Mouse (Mus musculus) neural tube, embryonic 13.5 days (tissue): ENCODE results near the gene Pan3. TPM values are rescaled to one million over a fixed set of nuclear protein-coding genes. Genes with fewer than 3 reads are reported as not detected.
"Not testable (repeated sequence)": the region's sequence is repeated elsewhere in the genome, so short reads cannot be mapped to it uniquely, and the experiment has no call there.

Experiments used
- ATAC-seq: fragments of 200-750 bp; cut with Nextera tagmentation; 2 replicates; pipeline ENCODE4 v1.8.0; 2017; ENCODE audit warnings: low read depth, mild to moderate bottlenecking, moderate TSS enrichment, moderate library complexity
- H3K27ac ChIP-seq: fragments of 300-500 bp; sonication (generic); replicated peaks from 2 replicates; pipeline ENCODE4 v1.5.1; 2015; ENCODE audit warnings: moderate library complexity, mild to moderate bottlenecking, inconsistent platforms
- H3K27me3 ChIP-seq: fragments of 300-500 bp; sonication (generic); 2 replicates; pipeline ENCODE4 v1.6.1; 2015; ENCODE audit warnings: mild to moderate bottlenecking, inconsistent platforms
- H3K36me3 ChIP-seq: fragments of 300-500 bp; sonication (generic); 2 replicates; pipeline ENCODE4 v1.6.1; 2015; ENCODE audit warnings: mild to moderate bottlenecking, inconsistent platforms
- H3K4me1 ChIP-seq: fragments of 300-500 bp; sonication (generic); replicated peaks from 2 replicates; pipeline ENCODE4 v1.6.1; 2015; ENCODE audit warnings: inconsistent platforms
- H3K4me2 ChIP-seq: fragments of 300-500 bp; sonication (generic); 2 replicates; pipeline ENCODE4 v1.6.1; 2015; ENCODE audit warnings: inconsistent platforms, mild to moderate bottlenecking, moderate library complexity
- H3K4me3 ChIP-seq: fragments of 300-500 bp; sonication (generic); 2 replicates; pipeline ENCODE4 v1.5.1; 2015; ENCODE audit warnings: mild to moderate bottlenecking, inconsistent platforms
- H3K9ac ChIP-seq: fragments of 300-500 bp; sonication (generic); 2 replicates; pipeline ENCODE4 v1.6.1; 2015; ENCODE audit warnings: moderate library complexity, mild to moderate bottlenecking, inconsistent platforms
- H3K9me3 ChIP-seq: fragments of 300-500 bp; sonication (generic); 2 replicates; pipeline ENCODE4 v1.6.1; 2016; ENCODE audit warnings: inconsistent platforms
- WGBS: fragments of 180-500 bp; shearing (Covaris S2); methylation state at CpG from one replicate; pipeline ENCODE4 v1.1.7; 2015; 5-methylcytosine and 5-hydroxymethylcytosine counted together
- polyA plus RNA-seq: library from polyadenylated mRNA; unstranded; fragments of >200 nt; fragmentation: Nextera tagmentation; extraction: Ambion mirVana; gene quantifications from 2 replicates; pipeline ENCODE4 v1.2.1, GENCODE M21; 2015

Pan3 gene
- polyA plus RNA-seq, 1 experiment from 2014 or later, result 69.1 TPM

- Histone ChIP-seq H3K4me3 (no peak overlapping the region), H3K4me1 (no peaks in the 10 kb centered on the region), H3K27me3 (no peaks in the 10 kb centered on the region), H3K4me2 (no peak overlapping the region), H3K27ac (no peak overlapping the region), H3K9me3 (no peaks in the 10 kb centered on the region), H3K9ac (no peak overlapping the region), H3K36me3 (peaks cover 68% of the 10 kb centered on the region)
- ATAC-seq, result no peak
- WGBS, result 91% methylated on average over 4 of the region's 4 CpGs
Measured at GRCm38 (mm10) chr5:147539815-147540214, 109.9 kb downstream of the Pan3 start.

GRCm38 (mm10) chr5:147542291-147542690 is 112.3 kb downstream of the Pan3 start:
- peaks cover 76% of the 10 kb centered on the region for H3K36me3 ChIP-seq
- WGBS, result 91% methylated on average over 6 of the region's 6 CpGs

GRCm38 (mm10) chr5:147545731-147546241 is 115.8 kb downstream of the Pan3 start:
- Histone ChIP-seq H3K27me3 (no peaks in the 10 kb centered on the region), H3K27ac (no peak overlapping the region), H3K4me1 (no peaks in the 10 kb centered on the region), H3K4me3 (no peak overlapping the region), H3K4me2 (no peak overlapping the region), H3K36me3 (peaks cover 76% of the 10 kb centered on the region), H3K9ac (no peak overlapping the region), H3K9me3 (no peaks in the 10 kb centered on the region)
- ATAC-seq, result no peak
- whole genome bisulfite sequencing, result 73% methylated on average over 11 of the region's 11 CpGs

More at GRCm38 (mm10) chr5:147542291-147542690, 112.3 kb downstream of the Pan3 start:
- Histone ChIP-seq H3K9me3 (no peaks in the 10 kb centered on the region), H3K4me3 (no peak overlapping the region), H3K9ac (no peak overlapping the region), H3K27me3 (no peaks in the 10 kb centered on the region), H3K27ac (no peak overlapping the region), H3K4me2 (no peak overlapping the region), H3K4me1 (no peaks in the 10 kb centered on the region)
- no peak for ATAC-seq

GRCm38 (mm10) chr5:147549016-147549755 is 119.2 kb downstream of the Pan3 start:
- 90% methylated on average over 12 of the region's 12 CpGs for WGBS
- H3K9me3 ChIP-seq, result no peaks in the 10 kb centered on the region
- H3K4me1 ChIP-seq, result no peaks in the 10 kb centered on the region
- H3K36me3 ChIP-seq, result peaks cover 52% of the 10 kb centered on the region
- no peak overlapping the region for H3K27ac ChIP-seq
- no peak overlapping the region for H3K9ac ChIP-seq
- no peaks in the 10 kb centered on the region for H3K27me3 ChIP-seq
- no peak overlapping the region for H3K4me2 ChIP-seq
- no peak overlapping the region for H3K4me3 ChIP-seq
- ATAC-seq, result no peak

GRCm38 (mm10) chr5:147551879-147552627 is 122.1 kb downstream of the Pan3 start:
- ATAC-seq, result no peak
- Histone ChIP-seq H3K27ac (no peak overlapping the region), H3K4me2 (no peak overlapping the region), H3K4me3 (no peak overlapping the region), H3K36me3 (peaks cover 31% of the 10 kb centered on the region), H3K27me3 (no peaks in the 10 kb centered on the region), H3K9me3 (no peaks in the 10 kb centered on the region), H3K9ac (no peak overlapping the region), H3K4me1 (no peaks in the 10 kb centered on the region)
- 87% methylated on average over 13 of the region's 13 CpGs for WGBS

- H3K4me3 ChIP-seq, H3K9ac ChIP-seq, H3K27me3 ChIP-seq, ATAC-seq, H3K4me2 ChIP-seq, H3K36me3 ChIP-seq, H3K9me3 ChIP-seq, H3K4me1 ChIP-seq, H3K27ac ChIP-seq: not testable (repeated sequence)
- 73% methylated on average over 6 of the region's 6 CpGs for WGBS
Measured at GRCm38 (mm10) chr5:147557641-147558040, 127.7 kb downstream of the Pan3 start.

- no peaks in the 10 kb centered on the region for H3K36me3 ChIP-seq
- ATAC-seq, result no peak
- 45% methylated on average over 18 of the region's 18 CpGs for WGBS
- H3K9ac ChIP-seq, result no peak overlapping the region
- H3K9me3 ChIP-seq, result no peaks in the 10 kb centered on the region
- H3K4me1 ChIP-seq, result peaks cover 8% of the 10 kb centered on the region; the same call in 1 of the 2 replicates
- no peak overlapping the region for H3K27ac ChIP-seq
- H3K4me2 ChIP-seq, result peak overlapping the region; percentile 33; the same call in 1 of the 2 replicates
- H3K27me3 ChIP-seq, result no peaks in the 10 kb centered on the region
- H3K4me3 ChIP-seq, result no peak overlapping the region
Measured at GRCm38 (mm10) chr5:147563511-147564139, 133.7 kb downstream of the Pan3 start.

- Histone ChIP-seq H3K4me2 (peak overlapping the region; percentile 33; the same call in 1 of the 2 replicates), H3K4me3 (no peak overlapping the region), H3K27ac (no peak overlapping the region), H3K4me1 (peaks cover 8% of the 10 kb centered on the region; the same call in 1 of the 2 replicates), H3K27me3 (no peaks in the 10 kb centered on the region), H3K36me3 (no peaks in the 10 kb centered on the region), H3K9me3 (no peaks in the 10 kb centered on the region), H3K9ac (no peak overlapping the region)
- 0 out of 2 replicates have a peak, but pooled peaks have one; percentile 23 for ATAC-seq
- 26% methylated on average over 16 of the region's 16 CpGs for WGBS
Measured at GRCm38 (mm10) chr5:147564140-147564590, 134.2 kb downstream of the Pan3 start.

GRCm38 (mm10) chr5:147565444-147565843 is 135.5 kb downstream of the Pan3 start:
- 89% methylated on average over 7 of the region's 7 CpGs for WGBS
- Histone ChIP-seq H3K9me3 (no peaks in the 10 kb centered on the region), H3K4me1 (peaks cover 8% of the 10 kb centered on the region; the same call in 1 of the 2 replicates), H3K27me3 (no peaks in the 10 kb centered on the region), H3K36me3 (no peaks in the 10 kb centered on the region), H3K4me3 (no peak overlapping the region), H3K27ac (no peak overlapping the region), H3K4me2 (no peak overlapping the region), H3K9ac (no peak overlapping the region)
- no peak for ATAC-seq

GRCm38 (mm10) chr5:147566335-147566734 is 136.4 kb downstream of the Pan3 start:
- Histone ChIP-seq H3K27me3 (no peaks in the 10 kb centered on the region), H3K4me3 (no peak overlapping the region), H3K9me3 (no peaks in the 10 kb centered on the region), H3K4me2 (no peak overlapping the region), H3K36me3 (no peaks in the 10 kb centered on the region), H3K4me1 (peaks cover 8% of the 10 kb centered on the region; the same call in 1 of the 2 replicates), H3K27ac (no peak overlapping the region), H3K9ac (no peak overlapping the region)
- WGBS, result 76% methylated on average over 7 of the region's 7 CpGs
- no peak for ATAC-seq

- Histone ChIP-seq H3K36me3 (no peaks in the 10 kb centered on the region), H3K27me3 (no peaks in the 10 kb centered on the region), H3K4me1 (no peaks in the 10 kb centered on the region), H3K4me3 (no peak overlapping the region), H3K9me3 (no peaks in the 10 kb centered on the region), H3K4me2 (no peak overlapping the region), H3K27ac (no peak overlapping the region), H3K9ac (no peak overlapping the region)
- WGBS, result 85% methylated on average over 7 of the region's 7 CpGs
- no peak for ATAC-seq
Measured at GRCm38 (mm10) chr5:147572695-147573094, 142.7 kb downstream of the Pan3 start.

- ATAC-seq, result no peak
- WGBS, result 92% methylated on average over 1 of the region's 1 CpGs
- H3K4me3 ChIP-seq, result no peak overlapping the region
Measured at GRCm38 (mm10) chr5:147573555-147573954, 143.6 kb downstream of the Pan3 start.

More at GRCm38 (mm10) chr5:147573555-147573954, 143.6 kb downstream of the Pan3 start:
- Histone ChIP-seq H3K4me2 (no peak overlapping the region), H3K9me3 (no peaks in the 10 kb centered on the region), H3K27ac (no peak overlapping the region), H3K9ac (no peak overlapping the region), H3K36me3 (no peaks in the 10 kb centered on the region), H3K27me3 (no peaks in the 10 kb centered on the region), H3K4me1 (no peaks in the 10 kb centered on the region)
